Mouse (Mus musculus): ENCODE measurements around the gene Fcer1g. TPM values are rescaled to one million over a fixed set of nuclear protein-coding genes. Genes with fewer than 3 reads are reported as not detected.

Fcer1g gene
- polyA plus RNA-seq, 1 experiment from 2014 or later: 115 TPM

- peaks cover 23% of the 10 kb centered on the region for H3K27me3 ChIP-seq
Measured at GRCm38 (mm10) chr1:171212854-171213253, 21.3 kb downstream of the Fcer1g start.

GRCm38 (mm10) chr1:171209409-171209808 lies 24.8 kb downstream of the Fcer1g start:
- H3K36me3 ChIP-seq (replicated peaks): no peaks in the 10 kb centered on the region
- H3K27me3 ChIP-seq: peaks cover 22% of the 10 kb centered on the region
- peaks cover 6% of the 10 kb centered on the region; the same call in 1 of the 2 replicates for H3K4me1 ChIP-seq (replicated peaks)
- no peaks in the 10 kb centered on the region for H3K9me3 ChIP-seq (replicated peaks)
- H3K4me2 ChIP-seq: no peak overlapping the region
- H3K4me3 ChIP-seq (replicated peaks): no peak overlapping the region
- no peak overlapping the region for H3K9ac ChIP-seq
- WGBS (ENCODE audit: insufficient replicate concordance): 4% methylated on average over 4 of the region's 4 CpGs
- no peak for ATAC-seq (ENCODE audit: insufficient read depth)
- no peak overlapping the region for H3K27ac ChIP-seq (replicated peaks)

More at GRCm38 (mm10) chr1:171212854-171213253, 21.3 kb downstream of the Fcer1g start:
- 40% methylated on average over 3 of the region's 3 CpGs for WGBS (ENCODE audit: insufficient replicate concordance)
- H3K9ac ChIP-seq: no peak overlapping the region
- H3K4me3 ChIP-seq (replicated peaks): no peak overlapping the region
- peak; percentile 53 for ATAC-seq (ENCODE audit: insufficient read depth)
- no peak overlapping the region; the same call in 1 of the 2 replicates for H3K27ac ChIP-seq (replicated peaks)
- H3K36me3 ChIP-seq (replicated peaks): 0 out of 2 replicates have a peak, but pooled peaks cover 2% of the 10 kb centered on the region
- no peak overlapping the region for H3K4me2 ChIP-seq
- no peaks in the 10 kb centered on the region for H3K9me3 ChIP-seq (replicated peaks)
- H3K4me1 ChIP-seq (replicated peaks): peaks cover 16% of the 10 kb centered on the region; the same call in 1 of the 2 replicates

DNA sequence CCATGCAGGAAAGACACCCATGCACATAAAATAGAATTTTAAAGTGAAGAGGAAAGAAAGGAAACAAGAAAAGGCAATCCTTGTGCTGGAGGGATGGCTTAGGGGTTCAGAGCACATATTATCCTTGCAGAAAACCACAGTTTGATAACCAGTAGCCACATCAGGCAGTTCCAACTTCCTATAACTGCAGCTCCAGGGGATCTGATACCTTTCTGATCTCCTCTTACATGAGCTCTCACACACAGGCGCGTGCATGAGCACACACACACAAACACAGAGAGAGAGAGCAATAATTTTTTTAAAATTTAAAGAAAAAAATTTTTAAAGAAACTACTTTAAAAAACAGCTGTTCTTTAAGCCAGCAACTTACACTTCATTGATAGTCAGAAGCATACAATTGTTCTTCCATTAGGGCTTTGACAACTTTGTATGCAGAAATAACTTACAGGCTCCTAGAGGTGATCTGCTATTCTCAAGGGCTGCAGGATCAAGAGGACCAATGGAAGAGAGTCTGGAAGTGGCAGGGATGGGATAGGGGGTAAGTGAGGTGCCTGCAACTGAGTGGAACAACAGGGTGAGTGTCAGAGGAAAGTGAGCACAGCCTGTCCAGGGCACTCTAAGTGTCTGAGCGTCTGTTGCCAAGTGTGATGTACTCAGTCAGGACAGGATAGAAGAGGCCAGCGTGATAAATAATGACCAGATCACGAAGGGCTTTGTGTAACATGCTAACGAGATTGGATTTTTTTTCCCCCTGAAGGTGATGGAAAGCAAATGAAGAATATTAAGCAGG lies 28.3 kb downstream of the Fcer1g start:
- H3K36me3 ChIP-seq (replicated peaks): no peaks in the 10 kb centered on the region
- 46% methylated on average over 6 of the region's 6 CpGs for WGBS (ENCODE audit: insufficient replicate concordance)
- H3K9ac ChIP-seq: no peak overlapping the region
- H3K4me3 ChIP-seq (replicated peaks): no peak overlapping the region
- ATAC-seq (ENCODE audit: insufficient read depth): no peak
- no peak overlapping the region for H3K4me2 ChIP-seq
- peaks cover 12% of the 10 kb centered on the region; the same call in 1 of the 2 replicates for H3K27me3 ChIP-seq
- H3K27ac ChIP-seq (replicated peaks): no peak overlapping the region
- no peaks in the 10 kb centered on the region for H3K9me3 ChIP-seq (replicated peaks)
- no peaks in the 10 kb centered on the region for H3K4me1 ChIP-seq (replicated peaks)

DNA sequence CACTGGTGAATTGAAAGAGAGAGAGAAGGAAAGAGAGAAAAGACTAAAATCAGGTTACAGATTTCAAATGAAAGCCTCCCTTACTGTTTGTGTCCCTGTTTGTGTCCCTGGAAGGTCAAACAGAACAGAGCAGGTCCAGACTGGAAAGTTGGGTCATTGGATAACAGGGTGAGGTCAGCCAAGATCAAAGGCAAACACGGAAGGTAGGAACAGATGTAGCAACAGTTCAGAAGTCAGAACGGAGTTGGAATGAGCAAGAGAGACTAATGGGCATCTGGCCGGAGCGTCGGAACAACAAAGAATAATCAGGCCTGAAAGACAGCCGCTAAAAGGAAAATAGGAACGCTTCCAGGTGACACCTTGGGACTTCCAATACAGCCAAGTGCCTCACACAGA lies 29.9 kb downstream of the Fcer1g start:
- Histone ChIP-seq H3K9me3 (replicated peaks) (no peaks in the 10 kb centered on the region), H3K4me2 (no peak overlapping the region), H3K9ac (no peak overlapping the region), H3K27me3 (peaks cover 1% of the 10 kb centered on the region), H3K36me3 (replicated peaks) (no peaks in the 10 kb centered on the region), H3K27ac (replicated peaks) (peak overlapping the region; percentile 59; the same call in 1 of the 2 replicates), H3K4me1 (replicated peaks) (no peaks in the 10 kb centered on the region), H3K4me3 (replicated peaks) (no peak overlapping the region)
- 60% methylated on average over 7 of the region's 7 CpGs for WGBS (ENCODE audit: insufficient replicate concordance)
- ATAC-seq (ENCODE audit: insufficient read depth): peak; percentile 85

DNA sequence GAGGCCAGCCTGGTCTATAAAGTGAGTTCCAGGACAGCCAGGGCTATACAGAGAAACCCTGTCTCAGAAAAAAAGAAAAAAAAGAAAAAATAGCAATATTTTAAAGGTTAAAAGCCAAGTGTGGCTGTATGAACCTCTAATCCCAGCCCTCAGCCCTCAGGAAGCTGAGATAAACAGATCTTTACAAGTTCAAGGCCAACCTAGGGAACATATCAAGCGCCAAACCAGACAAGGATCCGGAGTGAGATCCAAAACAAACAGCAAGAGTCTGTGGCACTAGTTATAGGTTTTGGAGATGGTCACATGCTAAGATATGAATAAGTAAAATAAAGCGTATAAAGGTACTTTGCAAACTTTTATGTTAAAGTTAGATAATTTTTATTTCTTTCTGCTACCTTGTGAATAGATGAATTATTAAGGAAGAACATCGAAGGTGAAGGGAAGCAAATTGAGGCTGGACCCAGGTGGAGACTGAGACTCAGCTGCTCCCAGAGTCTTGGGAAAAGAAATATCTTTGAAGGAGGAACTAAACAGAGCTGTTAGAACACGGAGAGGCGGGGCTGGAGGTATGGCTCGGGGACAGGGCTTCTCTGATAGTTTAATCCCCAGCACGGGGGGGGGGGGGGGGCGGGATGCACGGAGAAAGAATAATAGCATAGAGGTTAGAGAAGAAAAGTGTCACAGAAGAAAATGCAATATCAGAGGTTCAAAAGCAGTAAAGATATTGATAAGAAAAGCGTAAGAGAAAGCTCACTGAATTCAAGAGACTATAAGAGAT lies 30.5 kb downstream of the Fcer1g start:
- Histone ChIP-seq H3K4me3 (replicated peaks) (no peak overlapping the region), H3K27me3 (peaks cover 7% of the 10 kb centered on the region), H3K36me3 (replicated peaks) (no peaks in the 10 kb centered on the region), H3K9ac (no peak overlapping the region), H3K4me1 (replicated peaks) (no peaks in the 10 kb centered on the region), H3K27ac (replicated peaks) (peak overlapping the region; percentile 59), H3K9me3 (replicated peaks) (no peaks in the 10 kb centered on the region), H3K4me2 (no peak overlapping the region)
- ATAC-seq (ENCODE audit: insufficient read depth): peak; percentile 41
- 34% methylated on average over 10 of the region's 11 CpGs for WGBS (ENCODE audit: insufficient replicate concordance)

- Histone ChIP-seq H3K4me3 (replicated peaks) (no peak overlapping the region), H3K27me3 (peaks cover 35% of the 10 kb centered on the region), H3K27ac (replicated peaks) (no peak overlapping the region), H3K4me2 (no peak overlapping the region), H3K36me3 (replicated peaks) (no peaks in the 10 kb centered on the region), H3K9me3 (replicated peaks) (no peaks in the 10 kb centered on the region), H3K4me1 (replicated peaks) (peaks cover 4% of the 10 kb centered on the region; the same call in 1 of the 2 replicates), H3K9ac (no peak overlapping the region)
- no peak for ATAC-seq (ENCODE audit: insufficient read depth)
- WGBS (ENCODE audit: insufficient replicate concordance): 70% methylated on average over 1 of the region's 1 CpGs
Measured at GRCm38 (mm10) chr1:171200769-171201168, 33.4 kb downstream of the Fcer1g start.

DNA sequence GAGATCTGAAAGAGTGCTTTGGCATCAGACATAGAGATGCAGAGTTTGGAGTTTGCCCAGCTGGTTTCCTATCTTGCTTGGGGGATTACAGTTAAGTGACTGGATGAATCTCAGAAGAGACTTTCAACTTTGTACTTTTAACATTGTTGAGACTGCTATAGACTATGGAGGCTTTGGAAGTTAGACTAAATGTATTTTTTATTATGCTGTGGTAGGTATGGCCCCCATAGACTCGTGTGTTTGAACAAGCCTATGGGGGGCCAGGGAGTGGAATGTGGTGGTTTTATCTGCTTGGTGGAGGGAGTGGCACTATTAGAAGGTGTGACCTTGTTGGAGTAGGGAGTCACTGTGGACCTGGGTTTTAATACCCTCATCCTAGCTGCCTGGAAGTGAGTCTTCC lies 34.6 kb downstream of the Fcer1g start:
- WGBS (ENCODE audit: insufficient replicate concordance): 20% methylated on average over 1 of the region's 1 CpGs
- no peaks in the 10 kb centered on the region for H3K9me3 ChIP-seq (replicated peaks)

DNA sequence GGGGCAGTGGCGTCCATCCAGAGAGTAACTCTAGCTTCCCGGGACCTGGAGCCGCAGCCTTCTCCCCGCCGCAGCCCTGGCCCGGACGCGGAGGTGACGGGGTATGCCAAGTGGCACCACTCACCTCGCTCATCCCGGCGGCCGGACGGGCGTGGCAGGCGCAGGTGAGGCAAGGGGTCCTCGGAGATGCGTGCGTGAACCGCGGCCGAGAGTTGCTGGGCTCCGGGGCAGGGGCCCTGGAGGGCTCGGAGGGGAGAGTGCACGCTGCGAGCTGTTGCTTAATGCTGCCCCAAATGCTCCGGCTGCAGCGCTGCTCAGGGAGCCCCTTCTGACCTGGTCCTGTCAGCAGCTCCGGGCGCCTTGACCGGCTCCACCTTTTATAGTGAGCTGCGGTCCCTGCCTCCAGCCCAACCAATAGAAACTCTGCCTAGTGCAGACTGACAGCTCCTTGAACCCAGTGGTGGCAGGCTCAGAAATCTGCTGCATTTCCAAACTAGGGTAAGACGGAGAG lies 38.2 kb downstream of the Fcer1g start, which contains the start of gene Pcp4l1:
Pcp4l1 (minus strand) TSS at position 382 of the 511 bp plus-strand sequence.
- no peaks in the 10 kb centered on the region for H3K36me3 ChIP-seq (replicated peaks)
- 1% methylated on average over 33 of the region's 33 CpGs for WGBS (ENCODE audit: insufficient replicate concordance)
- peak within 1 kb of the TSS; percentile 72 for H3K4me2 ChIP-seq
- H3K27ac ChIP-seq (replicated peaks): no peak within 1 kb of the TSS
- H3K27me3 ChIP-seq: peaks cover 84% of the 10 kb centered on the region
- peaks cover 7% of the 10 kb centered on the region; the same call in 1 of the 2 replicates for H3K4me1 ChIP-seq (replicated peaks)
- no peaks in the 10 kb centered on the region for H3K9me3 ChIP-seq (replicated peaks)
- peak within 1 kb of the TSS; percentile 48 for H3K4me3 ChIP-seq (replicated peaks)
- H3K9ac ChIP-seq: no peak within 1 kb of the TSS
- ATAC-seq (ENCODE audit: insufficient read depth): peak; percentile 51; the same call in 1 of the 2 replicates

More for the DNA sequence above, 34.6 kb downstream of the Fcer1g start:
- Histone ChIP-seq H3K4me3 (replicated peaks) (no peak overlapping the region), H3K4me2 (no peak overlapping the region), H3K9ac (no peak overlapping the region), H3K27me3 (peaks cover 48% of the 10 kb centered on the region), H3K4me1 (replicated peaks) (peaks cover 7% of the 10 kb centered on the region; the same call in 1 of the 2 replicates), H3K36me3 (replicated peaks) (no peaks in the 10 kb centered on the region), H3K27ac (replicated peaks) (no peak overlapping the region)
- ATAC-seq (ENCODE audit: insufficient read depth): no peak

DNA sequence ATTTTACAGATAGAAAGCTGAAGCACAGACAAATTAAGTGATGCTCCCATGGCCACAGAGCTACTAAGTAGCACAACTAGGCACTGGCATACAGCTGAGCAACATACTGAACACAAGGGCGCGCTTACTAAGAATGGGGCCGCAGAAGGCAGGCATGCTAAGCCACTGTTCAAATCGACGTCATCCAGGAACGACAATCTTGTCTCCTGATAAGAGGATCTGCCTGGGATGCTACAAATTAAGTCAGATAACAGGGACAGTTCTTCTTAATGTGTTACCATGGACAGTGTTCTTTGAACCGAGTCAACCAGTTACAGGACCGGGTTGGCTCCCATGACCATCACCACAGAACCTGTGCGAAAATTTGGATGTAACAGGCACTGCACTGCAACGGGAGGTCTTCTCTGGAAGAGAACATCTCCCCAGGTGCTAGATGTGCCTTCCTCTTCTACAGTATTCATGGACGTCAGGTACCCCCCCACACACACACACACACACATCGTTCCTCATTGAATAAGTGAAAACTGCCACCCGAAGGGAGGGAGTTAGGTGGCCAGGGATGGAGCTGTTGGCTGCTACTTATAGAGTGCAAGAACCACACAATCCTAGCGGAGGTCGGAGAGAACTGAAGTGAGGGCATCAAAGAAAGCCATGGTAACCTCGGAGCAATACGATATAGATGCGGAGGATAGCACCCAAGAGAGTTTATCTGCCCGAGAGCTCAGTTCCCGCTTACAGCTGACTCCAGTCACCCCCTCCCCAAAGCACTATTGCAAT lies 38.9 kb downstream of the Fcer1g start:
- peaks cover 89% of the 10 kb centered on the region for H3K27me3 ChIP-seq

More for the DNA sequence above, 38.9 kb downstream of the Fcer1g start:
- H3K4me2 ChIP-seq: peak overlapping the region; percentile 72
- no peak overlapping the region for H3K9ac ChIP-seq
- 6% methylated on average over 20 of the region's 20 CpGs for WGBS (ENCODE audit: insufficient replicate concordance)
- H3K27ac ChIP-seq (replicated peaks): no peak overlapping the region
- no peaks in the 10 kb centered on the region for H3K9me3 ChIP-seq (replicated peaks)
- H3K4me1 ChIP-seq (replicated peaks): peaks cover 7% of the 10 kb centered on the region; the same call in 1 of the 2 replicates
- no peak for ATAC-seq (ENCODE audit: insufficient read depth)
- H3K36me3 ChIP-seq (replicated peaks): no peaks in the 10 kb centered on the region
- H3K4me3 ChIP-seq (replicated peaks): peak overlapping the region; percentile 48

All from liver, embryonic 15.5 days (tissue).